Mouse (Mus musculus) megakaryocyte-erythroid progenitor cell, adult 5-6 weeks (primary cell): ENCODE results near the gene Bcl2l14. TPM values are rescaled to one million over a fixed set of nuclear protein-coding genes. Genes with fewer than 3 reads are reported as not detected.

ENCODE experiments used
- ATAC-seq: replicated peaks from 2 replicates; pipeline ENCODE4 v1.8.0; 2016; ENCODE audit warnings: mild to moderate bottlenecking, inconsistent platforms; ENCODE audit not compliant: severe bottlenecking, poor library complexity, low FRiP score, low TSS enrichment
- total RNA-seq, 2 experiments: library from RNA; stranded (forward) in 1 of 2; stranded (reverse) in 1 of 2; fragments of 200-1000, 215-1000 nt in 1 of 2; fragments of >200 nt in 1 of 2; fragmentation: Nextera tagmentation in 1 of 2; gene quantifications; 2 replicates each; pipeline ENCODE4 v1.2.3; 2014 to 2017

Bcl2l14 gene
- 1.0 and 1.4 TPM in 2 replicates for total RNA-seq (2014; fragmentation: Nextera tagmentation)
- total RNA-seq (2017) = 0.88 TPM in 1 of 2 replicates, not detected in the other

DNA sequence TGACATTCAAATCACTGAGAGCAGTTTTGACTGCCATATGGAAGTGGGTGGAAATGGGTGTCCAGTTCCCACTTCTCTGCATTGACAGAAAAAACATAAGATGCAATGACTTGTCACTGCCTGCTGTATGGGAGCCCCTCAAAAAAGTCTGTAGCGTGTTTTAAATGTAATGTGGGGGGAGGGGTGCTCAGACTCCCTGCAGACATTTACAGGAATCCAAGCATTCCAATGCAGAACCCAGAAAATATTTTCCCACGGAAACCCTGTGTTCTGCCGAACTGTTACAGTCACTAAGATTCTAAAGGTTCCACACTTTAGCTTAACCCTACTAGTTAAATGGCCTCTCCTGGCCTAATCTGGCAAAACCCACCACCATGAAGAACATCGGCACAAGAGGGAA, at the start of gene Bcl2l14:
Bcl2l14 (plus strand) TSS at position 301 of the 400 bp plus-strand sequence.
- no peak for ATAC-seq

GRCm38 (mm10) chr6:134348526-134349067, 47.5 kb upstream of the Bcl2l14 start:
- no peak for ATAC-seq

DNA sequence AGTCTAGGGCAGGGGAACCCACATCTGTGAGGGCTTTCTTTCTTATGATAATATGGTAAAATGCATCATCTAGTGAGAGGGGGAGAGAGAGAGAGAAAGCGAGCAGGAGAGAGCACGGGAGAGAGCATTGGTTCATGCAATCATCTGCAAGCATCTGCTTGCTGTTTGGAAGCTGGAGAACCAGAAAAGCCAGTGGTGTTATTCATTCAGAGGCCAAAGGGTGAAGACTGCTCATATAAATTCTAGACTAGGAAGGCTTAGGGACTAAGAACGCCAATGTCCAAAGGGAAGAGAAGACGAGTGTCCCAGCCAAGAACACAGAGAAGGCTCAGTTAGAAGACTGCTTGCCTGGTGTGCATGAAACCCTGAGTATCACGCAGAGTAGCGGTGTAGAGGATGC, 43.2 kb upstream of the Bcl2l14 start:
- no peak for ATAC-seq

DNA sequence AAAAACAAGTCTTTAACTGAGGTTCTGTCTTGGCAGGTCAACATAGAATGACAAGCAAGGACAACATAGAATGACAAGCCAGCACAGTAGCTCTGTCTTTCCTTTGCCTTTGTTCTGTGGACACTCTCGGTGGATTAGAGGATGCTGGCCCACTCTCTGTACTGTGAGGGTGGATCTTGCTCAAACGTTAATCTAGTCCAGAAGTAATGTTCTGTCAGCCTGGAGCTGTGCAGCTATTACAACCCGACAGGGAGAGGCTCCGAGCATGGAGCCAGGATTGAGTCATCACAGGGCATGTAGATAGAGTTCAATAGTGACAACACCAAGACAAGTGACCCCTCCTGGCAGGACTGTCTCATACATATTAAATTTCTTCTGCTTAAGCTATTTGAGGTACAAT, 42.4 kb upstream of the Bcl2l14 start:
- no peak for ATAC-seq

DNA sequence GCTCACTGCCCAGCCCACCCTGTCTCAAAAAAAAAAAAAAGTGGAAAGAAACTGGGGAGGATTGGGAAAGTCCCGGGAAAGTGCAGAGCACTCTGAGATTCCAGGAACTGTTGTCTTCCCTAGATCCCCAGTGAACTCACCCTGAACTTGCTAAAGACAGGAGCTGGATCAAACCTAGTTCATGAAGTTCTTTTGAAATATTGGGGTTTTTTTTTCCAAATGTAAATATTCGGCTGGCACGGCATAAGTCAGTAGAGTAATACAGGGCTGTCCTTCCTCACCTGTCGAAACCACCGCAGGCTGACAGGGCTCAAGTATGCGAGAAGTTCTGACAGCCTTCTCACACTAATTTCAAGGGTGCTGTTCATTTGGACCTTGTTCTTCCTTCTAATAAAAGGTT, 38.5 kb upstream of the Bcl2l14 start:
- ATAC-seq = no peak

- ATAC-seq = no peak
Observed at GRCm38 (mm10) chr6:134360079-134360478, 36.0 kb upstream of the Bcl2l14 start.

GRCm38 (mm10) chr6:134364644-134365043, 31.5 kb upstream of the Bcl2l14 start:
- 0 out of 2 replicates have a peak, but pooled peaks have one; percentile 35 for ATAC-seq

- no peak for ATAC-seq
Observed at GRCm38 (mm10) chr6:134365952-134366351, 30.2 kb upstream of the Bcl2l14 start.

DNA sequence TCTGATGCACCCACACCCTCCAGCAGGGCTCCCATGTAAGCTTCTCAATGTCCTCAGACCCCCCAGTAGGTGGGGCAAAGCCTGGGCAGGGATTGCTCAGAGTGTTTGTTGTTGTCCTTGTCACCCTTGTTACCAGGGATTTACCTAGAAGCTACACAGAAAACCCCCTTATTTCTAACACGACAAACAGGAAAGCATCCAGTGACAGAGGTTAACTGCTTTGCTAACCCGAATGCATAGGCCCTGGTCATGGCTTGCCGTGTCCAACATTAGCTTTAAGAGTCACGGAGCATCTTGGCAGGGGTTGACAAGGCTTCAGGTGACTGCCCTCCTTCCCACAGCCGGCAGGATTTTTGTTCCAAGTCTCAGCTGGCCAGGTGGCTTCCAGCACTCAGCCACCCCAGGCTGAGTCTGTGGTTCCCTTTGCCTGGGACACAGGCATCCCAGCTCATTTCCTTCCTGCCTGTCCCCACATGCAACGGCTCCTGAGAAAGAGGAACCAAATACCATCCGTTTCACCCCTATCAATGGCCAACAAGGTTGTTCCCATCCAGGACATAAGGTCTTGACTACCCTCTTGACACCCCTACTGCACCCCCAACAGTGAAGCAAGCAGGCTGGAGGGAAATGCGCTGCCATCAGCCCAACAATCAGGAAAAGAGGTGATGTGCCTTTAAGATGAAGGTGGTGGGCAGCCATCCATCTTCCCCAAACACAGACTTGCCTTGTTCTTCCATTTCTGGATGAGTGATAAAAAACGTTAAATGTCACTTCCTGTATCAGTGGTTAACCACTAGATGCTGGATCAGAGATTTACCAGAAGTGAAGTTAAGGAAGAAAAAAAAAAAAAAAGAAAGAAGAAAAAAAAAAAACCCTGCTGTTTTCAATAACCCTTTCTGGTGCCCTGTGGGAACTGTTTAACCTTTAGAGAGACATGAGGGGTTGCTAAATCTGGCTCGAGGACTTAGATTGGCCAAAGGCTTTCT, 29.5 kb upstream of the Bcl2l14 start:
- ATAC-seq = 0 out of 2 replicates have a peak, but pooled peaks have one; percentile 28

DNA sequence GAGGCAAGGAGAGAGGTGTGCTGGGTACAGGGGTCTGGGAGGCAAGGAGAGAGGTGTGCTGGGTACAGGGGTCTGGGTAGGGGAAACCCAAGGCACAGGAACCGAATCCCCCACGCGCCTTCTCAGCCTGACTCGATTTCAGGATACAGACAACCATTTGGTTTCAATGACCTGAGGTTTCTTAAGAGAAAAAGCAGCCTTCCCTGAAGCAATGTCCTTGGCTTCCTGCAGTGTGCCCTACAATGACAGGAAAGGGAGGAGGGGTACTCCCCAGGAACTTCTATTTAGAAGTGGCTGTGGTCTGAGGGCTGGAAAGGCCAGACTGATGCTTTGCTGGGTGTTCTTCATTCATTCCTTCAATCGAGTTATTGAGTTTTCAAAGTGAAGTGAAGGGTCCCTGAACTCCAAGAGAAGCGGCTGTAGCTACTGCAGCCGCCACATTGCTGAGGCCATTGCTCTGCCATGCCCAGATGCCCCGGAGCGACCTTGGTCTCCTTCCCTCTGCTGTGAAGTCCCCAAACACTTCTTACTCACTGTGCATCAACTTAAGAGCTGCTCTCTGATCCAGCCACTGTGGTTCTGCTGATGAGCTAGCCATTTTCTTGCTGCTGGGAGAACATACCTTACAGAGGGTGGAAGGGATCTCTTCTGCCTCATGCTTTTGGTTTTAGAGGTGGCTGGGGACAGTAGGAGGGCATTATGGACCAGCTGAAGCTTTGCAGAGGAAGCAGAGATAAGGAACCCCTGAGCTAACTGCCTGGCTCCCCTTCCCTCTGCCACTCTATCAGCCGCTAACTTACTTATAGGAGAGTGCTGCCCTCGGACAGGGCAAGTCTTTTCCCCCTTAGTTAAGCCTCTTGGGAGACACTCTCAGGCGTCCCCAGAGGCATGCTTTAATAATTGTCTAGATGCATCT, 28.5 kb upstream of the Bcl2l14 start:
- ATAC-seq = peak; percentile 32; the same call in 1 of the 2 replicates

DNA sequence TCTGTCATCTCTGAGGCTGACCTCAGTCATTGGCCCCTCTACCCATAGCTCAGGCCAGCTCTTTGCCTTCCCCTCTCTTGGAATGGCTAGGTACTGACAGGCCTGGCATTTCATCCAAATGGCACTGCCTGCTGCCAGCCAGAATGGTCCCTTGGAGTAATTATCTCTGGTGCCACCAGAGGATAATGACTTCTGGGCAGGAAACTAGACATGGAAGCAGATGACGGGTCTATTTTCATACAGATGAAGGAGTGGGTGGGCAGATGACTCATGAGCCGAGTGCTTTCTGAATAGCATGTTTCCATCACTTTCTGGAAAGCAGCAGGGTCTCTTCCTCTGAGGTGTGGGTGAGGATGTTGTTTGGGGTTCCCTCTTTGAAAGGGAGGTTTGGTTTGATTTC, 23.2 kb upstream of the Bcl2l14 start:
- no peak for ATAC-seq

DNA sequence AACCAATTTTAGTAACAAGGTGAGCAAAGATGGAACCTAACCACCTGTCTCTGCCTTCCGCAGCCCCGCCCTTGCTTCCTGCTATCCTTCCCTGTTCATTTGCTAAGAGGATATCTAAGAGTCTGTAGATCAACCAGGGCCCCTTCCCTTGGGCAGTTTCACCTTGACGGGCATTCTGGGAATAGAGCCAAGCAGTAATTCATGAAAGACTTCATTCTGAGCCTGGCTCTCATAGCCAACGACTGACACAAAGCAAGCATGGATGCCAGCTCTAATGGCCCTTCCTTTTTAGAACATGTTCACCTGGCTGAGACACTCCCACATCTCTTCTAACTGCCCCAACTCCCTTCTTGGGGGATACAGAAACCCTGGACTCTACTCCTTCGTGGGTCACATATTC, 18.9 kb upstream of the Bcl2l14 start:
- ATAC-seq = no peak

DNA sequence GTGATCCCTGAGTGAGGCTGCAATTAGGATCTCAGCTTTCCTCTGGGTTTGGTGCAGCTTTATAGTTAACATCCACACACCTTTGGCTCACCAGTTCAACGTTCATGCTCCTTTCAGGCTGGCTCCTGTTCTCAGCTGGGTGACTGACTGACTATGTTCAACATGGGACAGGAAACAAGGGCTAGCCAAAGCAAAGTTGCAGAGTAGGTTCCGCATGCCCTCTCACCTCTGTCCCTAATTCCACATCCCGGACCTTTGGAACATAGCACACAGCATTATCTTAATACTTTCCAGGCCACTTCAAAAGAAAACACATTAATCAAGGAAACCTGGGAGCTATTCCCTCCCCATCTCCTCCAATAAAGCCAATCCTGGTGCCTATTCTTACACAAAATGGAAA, 18.3 kb upstream of the Bcl2l14 start:
- no peak for ATAC-seq

- ATAC-seq = no peak
Observed at GRCm38 (mm10) chr6:134381462-134381861, 14.7 kb upstream of the Bcl2l14 start.

GRCm38 (mm10) chr6:134385931-134386330, 10.2 kb upstream of the Bcl2l14 start:
- no peak for ATAC-seq

DNA sequence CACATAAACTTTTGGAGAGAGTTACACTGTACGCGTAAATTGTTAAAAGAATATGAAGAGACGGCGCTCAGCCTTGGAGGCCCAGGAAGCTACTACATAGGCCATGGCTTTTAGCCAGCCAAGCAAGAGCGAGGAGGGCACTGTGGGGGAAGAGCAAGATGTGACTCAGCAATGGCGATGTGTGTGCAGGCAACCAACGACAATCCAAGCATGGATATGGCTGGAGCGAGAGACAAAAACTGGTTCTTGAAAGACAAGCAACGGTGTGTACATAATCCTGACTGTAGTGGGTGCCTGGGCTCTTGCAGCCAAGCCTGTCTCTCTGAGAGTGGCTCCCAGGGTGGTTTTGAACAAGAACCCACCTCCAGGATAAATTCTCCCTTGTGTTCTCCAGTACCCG, 8.7 kb upstream of the Bcl2l14 start:
- ATAC-seq = no peak

DNA sequence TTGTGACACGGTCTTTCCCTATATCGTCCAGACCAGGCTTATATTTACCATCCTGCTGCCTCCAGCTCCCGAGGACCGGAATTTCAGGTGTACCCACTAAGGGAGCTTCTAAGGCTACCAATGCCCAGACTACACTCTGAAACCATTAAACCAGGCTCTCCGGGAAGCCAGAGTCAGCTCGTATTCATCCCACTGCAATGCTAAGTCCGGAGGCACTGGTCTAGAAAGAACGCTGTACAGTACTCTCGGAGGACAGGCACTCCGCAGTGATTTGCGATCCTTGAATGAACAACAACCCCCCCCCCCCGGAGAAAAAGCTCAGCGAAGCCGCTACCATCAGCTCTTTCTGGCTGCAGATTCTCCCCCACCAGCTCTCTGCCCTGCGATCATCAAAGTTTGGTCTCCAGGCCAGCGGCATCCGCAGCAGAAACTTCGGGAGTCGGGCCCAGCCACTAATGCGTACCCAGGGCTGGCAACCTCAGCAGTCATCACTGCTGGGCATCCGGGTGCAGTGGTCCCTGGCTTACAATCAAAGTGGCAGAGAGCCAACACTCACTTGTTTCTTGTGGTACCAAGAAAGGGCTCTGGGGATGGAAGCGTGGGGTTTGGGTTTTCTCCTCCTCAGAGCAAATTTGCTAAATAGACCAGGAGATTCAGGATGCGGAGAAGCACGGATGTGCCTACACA, 7.6 kb upstream of the Bcl2l14 start:
- no peak for ATAC-seq

DNA sequence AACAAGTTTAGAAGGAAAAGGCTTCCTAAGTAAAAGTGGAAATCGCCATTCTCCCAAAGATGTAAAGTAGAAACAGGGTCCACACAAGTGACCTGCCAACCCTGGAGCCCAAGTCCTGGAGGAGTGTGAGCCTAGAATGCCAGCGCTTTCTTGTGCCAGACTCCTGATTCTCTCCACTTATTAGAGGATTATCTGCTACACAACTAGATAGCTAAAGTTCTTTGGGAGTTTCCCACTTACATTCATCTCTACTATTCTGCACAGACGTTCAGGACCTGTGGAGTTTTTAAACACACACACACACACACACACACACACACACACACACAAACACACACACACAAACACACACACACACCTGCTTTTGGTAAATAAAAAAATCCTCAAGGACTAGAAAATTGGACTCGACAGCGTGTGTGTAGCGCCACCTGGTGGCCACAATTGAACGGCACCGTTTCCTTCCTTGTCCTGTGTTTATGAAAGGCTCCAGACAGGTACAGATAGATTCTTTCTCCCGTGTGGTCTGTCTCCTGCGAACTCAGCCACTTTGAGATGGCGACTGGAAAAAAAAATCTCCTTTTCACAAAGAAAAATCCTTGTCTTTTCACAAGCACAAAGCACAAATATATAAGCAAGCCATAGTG, 6.7 kb upstream of the Bcl2l14 start:
- ATAC-seq = peak; percentile 73

- no peak for ATAC-seq
Observed at GRCm38 (mm10) chr6:134389917-134390316, 6.2 kb upstream of the Bcl2l14 start.
